Mouse (Mus musculus) heart, postnatal 0 days (tissue): ENCODE measurements around the gene Zfp937. TPM values are rescaled to one million over a fixed set of nuclear protein-coding genes. Genes with fewer than 3 reads are reported as not detected.
"Not testable (repeated sequence)": the region's sequence is repeated elsewhere in the genome, so short reads cannot be mapped to it uniquely, and the experiment has no call there.

ENCODE experiments used
- ATAC-seq: fragments of 200-750 bp; cut with Nextera tagmentation; 2 replicates; pipeline ENCODE4 v1.8.0; 2017; ENCODE audit warnings: low read depth, moderate number of reproducible peaks, moderate library complexity; ENCODE audit not compliant: insufficient read depth
- DNase-seq: peaks from one replicate; pipeline ENCODE4 v3.0.0-alpha.2; 2016; ENCODE audit warnings: low spot score
- H3K27ac ChIP-seq: fragments of 300-500 bp; sonication (generic); 2 replicates; pipeline ENCODE4 v1.5.1; 2014; ENCODE audit warnings: low read depth, mild to moderate bottlenecking
- H3K27me3 ChIP-seq: fragments of 300-500 bp; sonication (generic); 2 replicates; pipeline ENCODE4 v1.6.1; 2014; ENCODE audit warnings: low read length, mixed read lengths; ENCODE audit not compliant: control insufficient read depth, insufficient read depth
- H3K36me3 ChIP-seq: fragments of 300-500 bp; sonication (generic); replicated peaks from 2 replicates; pipeline ENCODE4 v1.6.1; 2014; ENCODE audit warnings: low read length, mixed read lengths; ENCODE audit not compliant: control insufficient read depth, insufficient read depth
- H3K4me1 ChIP-seq: fragments of 300-500 bp; sonication (generic); 2 replicates; pipeline ENCODE4 v1.6.1; 2014; ENCODE audit warnings: antibody characterized with exemption; ENCODE audit not compliant: control insufficient read depth, insufficient read depth
- H3K4me2 ChIP-seq: fragments of 300-500 bp; sonication (generic); 2 replicates; pipeline ENCODE4 v1.6.1; 2014; ENCODE audit warnings: low read depth, mild to moderate bottlenecking, low read length, moderate library complexity
- H3K4me3 ChIP-seq: fragments of 300-500 bp; sonication (generic); 2 replicates; pipeline ENCODE4 v1.5.1; 2014; ENCODE audit warnings: low read depth, low read length
- H3K9ac ChIP-seq: fragments of 300-500 bp; sonication (generic); replicated peaks from 2 replicates; pipeline ENCODE4 v1.6.1; 2014; ENCODE audit warnings: low read depth, low read length, mixed read lengths
- H3K9me3 ChIP-seq: fragments of 300-500 bp; sonication (generic); replicated peaks from 2 replicates; pipeline ENCODE4 v1.6.1; 2016; ENCODE audit warnings: low read length; ENCODE audit not compliant: control insufficient read depth
- CTCF ChIP-seq: IDR thresholded peaks from 2 replicates; pipeline ENCODE4 v1.5.1; 2016; ENCODE audit warnings: antibody characterized with exemption, control low read depth, low read depth
- EP300 ChIP-seq: IDR thresholded peaks from 2 replicates; pipeline ENCODE4 v1.6.1; 2016; ENCODE audit warnings: antibody characterized with exemption, low read depth
- WGBS: fragments of 180-500 bp; shearing (Covaris S2); extraction: QIAGEN DNeasy Blood & Tissue Kit; methylation state at CpG from one replicate; pipeline ENCODE4 v1.1.7; 2014; 5-methylcytosine and 5-hydroxymethylcytosine counted together
- polyA plus RNA-seq: library from polyadenylated mRNA; unstranded; fragments of >200 nt; fragmentation: Nextera tagmentation; extraction: Ambion mirVana; gene quantifications from 2 replicates; pipeline ENCODE4 v1.2.1, GENCODE M21; 2015
- total RNA-seq: library from RNA; depleted of rRNA; stranded (reverse); fragments of >200 nt; gene quantifications from 2 replicates; pipeline ENCODE4 v1.2.3, GENCODE M21; 2014; ENCODE audit warnings: low replicate concordance; rRNA removed

Zfp937 gene
- total RNA-seq (0.04 and 1.4 TPM in 2 replicates), polyA plus RNA-seq (1.9 and 2.6 TPM in 2 replicates)

GRCm38 (mm10) chr2:150217600-150218362 is at the start of gene Zfp937:
Zfp937 (plus strand) TSS chr2:150218073.
- H3K9ac ChIP-seq, H3K9me3 ChIP-seq, H3K27me3 ChIP-seq, H3K27ac ChIP-seq, H3K36me3 ChIP-seq, H3K4me1 ChIP-seq: not testable (repeated sequence)
- WGBS: 1% methylated on average over 15 of the region's 15 CpGs
- Histone ChIP-seq H3K4me2 (peak within 1 kb of the TSS; percentile 45), H3K4me3 (peak within 1 kb of the TSS; percentile 41)
- DNase-seq: peak; percentile 8
- peak; percentile 99 for ATAC-seq

GRCm38 (mm10) chr2:150173833-150174232 is 44.0 kb upstream of the Zfp937 start:
- no peak overlapping the region for H3K4me2 ChIP-seq

GRCm38 (mm10) chr2:150179579-150179978 is 38.3 kb upstream of the Zfp937 start, which contains the start of gene Gm10770:
Gm10770 (minus strand) TSS chr2:150179679.
- 61% methylated on average over 4 of the region's 4 CpGs for WGBS
- not testable (repeated sequence) for DNase-seq, H3K27me3 ChIP-seq, H3K27ac ChIP-seq, H3K9me3 ChIP-seq, H3K4me3 ChIP-seq, H3K4me2 ChIP-seq, H3K4me1 ChIP-seq, H3K9ac ChIP-seq, H3K36me3 ChIP-seq, ATAC-seq

More at GRCm38 (mm10) chr2:150173833-150174232, 44.0 kb upstream of the Zfp937 start:
- no peak for TF ChIP-seq EP300
- no peak for TF ChIP-seq CTCF
- H3K9me3 ChIP-seq: 0 out of 2 replicates have a peak, but pooled peaks cover 5% of the 10 kb centered on the region
- no peaks in the 10 kb centered on the region for H3K36me3 ChIP-seq
- no peak overlapping the region for H3K9ac ChIP-seq
- H3K27ac ChIP-seq: no peak overlapping the region
- DNase-seq: no peak
- ATAC-seq: no peak
- H3K27me3 ChIP-seq: no peaks in the 10 kb centered on the region
- H3K4me1 ChIP-seq: no peaks in the 10 kb centered on the region
- H3K4me3 ChIP-seq: no peak overlapping the region

- not testable (repeated sequence) for H3K4me3 ChIP-seq, H3K36me3 ChIP-seq, DNase-seq, H3K27ac ChIP-seq, H3K4me2 ChIP-seq, ATAC-seq, H3K9ac ChIP-seq, H3K4me1 ChIP-seq, H3K9me3 ChIP-seq, H3K27me3 ChIP-seq
Observed at GRCm38 (mm10) chr2:150181046-150181445, 36.8 kb upstream of the Zfp937 start.

- DNase-seq, H3K9ac ChIP-seq, H3K4me2 ChIP-seq, H3K4me3 ChIP-seq, H3K36me3 ChIP-seq, H3K27me3 ChIP-seq, H3K9me3 ChIP-seq, H3K4me1 ChIP-seq, H3K27ac ChIP-seq, ATAC-seq: not testable (repeated sequence)
- WGBS: 63% methylated on average over 7 of the region's 7 CpGs
Observed at GRCm38 (mm10) chr2:150181570-150181999, 36.3 kb upstream of the Zfp937 start, which contains the start of gene Gm14139. Gm14139 (plus strand) TSS chr2:150181755.

- peak overlapping the region; percentile 45 for H3K4me2 ChIP-seq
- H3K27ac ChIP-seq, H3K36me3 ChIP-seq, H3K27me3 ChIP-seq, H3K4me1 ChIP-seq, DNase-seq, H3K9me3 ChIP-seq, H3K9ac ChIP-seq, ATAC-seq: not testable (repeated sequence)
- H3K4me3 ChIP-seq: peak overlapping the region; percentile 41
- WGBS: 5% methylated on average over 2 of the region's 4 CpGs
Observed at GRCm38 (mm10) chr2:150218363-150218725, 471 bp downstream of the Zfp937 start.

GRCm38 (mm10) chr2:150223263-150223662 is 5.4 kb downstream of the Zfp937 start:
- not testable (repeated sequence) for H3K4me2 ChIP-seq, ATAC-seq, H3K27me3 ChIP-seq, DNase-seq, H3K9ac ChIP-seq, H3K9me3 ChIP-seq, H3K36me3 ChIP-seq, H3K27ac ChIP-seq, H3K4me3 ChIP-seq, H3K4me1 ChIP-seq
